Mouse (Mus musculus) embryonic fibroblast, embryonic 13.5 days (primary cell): ENCODE measurements around the gene Aldh9a1.

Experiments used
- CTCF ChIP-seq: IDR thresholded peaks from 2 replicates; pipeline ENCODE4 v1.5.1; 2011; ENCODE audit warnings: mild to moderate bottlenecking, control low read depth, low read length, moderate library complexity, borderline replicate concordance; ENCODE audit not compliant: insufficient read depth
- POLR2A ChIP-seq: IDR thresholded peaks from 2 replicates; pipeline ENCODE4 v1.6.1; 2011; ENCODE audit warnings: low read depth, mild to moderate bottlenecking, control low read depth, low read length, moderate library complexity

- TF ChIP-seq CTCF (no peak), POLR2A (no peak)
These were observed 49.7 kb upstream of the Aldh9a1 start for GRCm38 (mm10) chr1:167300122-167300521.
